Mouse (Mus musculus) heart, adult 11 months (tissue): ENCODE results near the gene Gm20388.

Experiments used
- DNase-seq: peaks from one replicate; pipeline ENCODE4 v3.0.0; 2022

Gm20388 gene

DNA sequence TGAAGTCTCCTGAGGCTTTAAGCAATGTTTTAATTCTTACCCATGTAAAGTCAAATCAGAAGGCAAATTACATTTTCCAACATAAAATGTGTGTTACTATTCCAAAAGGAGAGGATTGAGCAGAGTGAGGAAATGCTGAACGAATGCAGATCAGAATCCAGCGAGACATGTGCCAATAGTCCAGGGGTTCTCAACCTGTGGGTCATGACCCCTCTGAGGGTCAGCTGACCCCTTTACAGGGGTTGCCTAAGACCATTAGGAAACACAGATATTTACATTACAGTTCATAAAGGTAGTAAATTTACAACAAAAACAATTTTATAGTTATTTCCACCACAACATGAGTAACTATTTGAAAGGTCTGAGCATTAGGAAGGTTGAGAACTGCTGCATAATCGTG, 2480.1 kb downstream of the Gm20388 start:
- DNase-seq, result no peak

DNA sequence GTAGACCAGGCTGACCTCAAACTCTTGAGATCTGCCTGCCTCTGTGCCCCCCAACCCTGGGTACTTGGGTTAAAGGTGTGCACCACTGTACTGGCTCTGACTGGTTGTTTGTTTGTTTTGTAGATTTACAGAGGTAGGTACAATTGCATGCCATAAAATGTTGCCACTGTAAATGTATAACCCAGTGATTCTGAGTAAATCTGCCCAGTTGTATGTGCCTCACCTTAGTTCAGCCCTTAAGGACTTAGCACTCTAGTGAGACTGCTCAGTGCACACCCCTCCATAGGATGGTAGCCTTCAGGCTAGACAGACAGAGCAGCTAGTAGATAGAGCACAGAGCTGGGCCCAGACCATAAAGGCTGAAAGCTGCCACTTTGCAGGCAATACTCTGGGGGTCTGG, 2483.1 kb downstream of the Gm20388 start:
- DNase-seq, result no peak

DNA sequence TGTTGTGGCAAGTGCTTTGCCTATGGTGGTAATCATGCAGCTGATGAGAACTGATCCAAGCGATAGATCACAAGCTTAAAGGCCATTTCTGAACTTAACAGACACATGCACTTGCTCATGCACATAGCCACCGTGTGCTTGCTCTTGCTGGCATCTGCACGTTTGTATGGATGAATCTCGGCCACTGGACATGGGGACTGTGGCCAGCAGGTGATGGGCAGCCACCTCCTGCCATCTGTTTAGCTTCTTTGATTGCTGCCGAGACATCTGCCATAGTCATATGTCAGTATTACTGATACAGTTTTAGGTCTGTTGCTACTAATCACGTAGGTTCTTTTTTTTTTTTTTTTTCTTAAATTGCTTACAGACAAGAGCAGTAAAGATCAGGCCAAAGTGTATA, 2484.7 kb downstream of the Gm20388 start:
- DNase-seq, result no peak

DNA sequence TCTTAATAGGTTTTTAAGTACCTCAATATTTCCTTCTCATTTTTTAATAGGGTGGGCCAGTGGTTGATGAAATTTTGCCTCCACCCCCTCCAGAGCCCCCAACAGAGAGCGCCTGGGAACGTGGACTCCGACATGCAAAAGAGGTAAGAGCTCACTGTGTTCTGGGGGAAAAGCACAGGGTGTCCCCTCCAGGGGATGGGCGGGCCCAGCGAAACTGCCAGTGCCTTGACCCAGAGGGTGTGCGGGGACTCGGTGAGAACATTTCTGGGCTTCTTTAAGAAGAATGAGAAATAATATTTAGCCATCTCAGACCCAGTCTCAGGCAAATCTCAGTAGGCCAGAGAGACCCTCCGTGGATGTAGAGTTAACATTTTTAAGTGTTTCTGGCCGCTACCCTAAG, 2487.5 kb downstream of the Gm20388 start:
- DNase-seq, result no peak

DNA sequence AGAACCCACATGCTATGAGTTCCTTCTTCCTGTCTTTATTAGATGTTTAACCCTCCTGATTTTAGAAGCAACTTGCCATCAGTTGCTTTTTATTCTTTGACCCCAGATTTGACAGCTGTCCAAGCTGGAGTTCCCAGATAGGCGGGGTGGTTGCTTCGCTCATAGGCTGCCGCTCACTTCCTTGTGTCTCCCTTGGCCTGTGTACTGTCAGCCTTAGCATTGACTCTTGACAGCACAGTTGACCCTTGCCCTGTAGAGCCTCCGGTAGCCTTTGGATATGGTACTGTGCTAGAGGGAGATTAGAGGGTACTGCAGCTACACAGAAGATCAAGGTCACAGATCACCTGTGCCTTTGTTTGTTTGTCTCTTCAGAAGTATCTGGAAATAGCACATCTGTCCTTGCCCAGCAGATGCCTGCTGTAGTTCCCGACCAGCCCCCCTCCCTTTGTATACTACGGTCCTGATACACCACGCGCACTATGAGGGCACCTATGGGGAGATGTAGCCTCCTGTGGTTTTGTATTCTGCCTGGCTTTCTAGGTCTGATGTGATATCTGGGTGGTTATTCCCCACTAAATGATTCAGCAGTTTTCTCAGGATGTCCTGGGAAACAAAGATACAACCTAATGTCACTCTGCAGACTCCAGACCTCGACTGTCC, 2494.6 kb downstream of the Gm20388 start:
- DNase-seq, result no peak

DNA sequence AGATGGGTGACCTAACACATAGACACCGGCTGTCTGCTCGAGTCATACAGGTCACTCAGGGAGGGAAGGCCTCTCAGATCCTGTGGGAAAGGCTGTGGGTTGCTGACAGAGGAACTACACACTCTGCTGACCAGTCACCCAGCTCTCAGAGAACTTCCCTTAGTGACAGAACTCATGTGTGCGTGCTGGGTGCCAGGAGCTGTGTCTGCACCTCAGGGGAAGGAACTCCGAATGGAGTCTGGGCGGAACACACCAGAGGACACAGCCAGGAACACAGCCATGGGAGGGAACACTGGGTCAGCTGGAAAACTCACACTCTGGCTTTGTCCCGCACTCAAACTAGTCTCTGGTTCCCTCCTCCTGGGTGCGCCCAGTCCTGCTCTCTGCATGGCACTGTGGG, 2497.0 kb downstream of the Gm20388 start:
- DNase-seq, result peak; percentile 95

DNA sequence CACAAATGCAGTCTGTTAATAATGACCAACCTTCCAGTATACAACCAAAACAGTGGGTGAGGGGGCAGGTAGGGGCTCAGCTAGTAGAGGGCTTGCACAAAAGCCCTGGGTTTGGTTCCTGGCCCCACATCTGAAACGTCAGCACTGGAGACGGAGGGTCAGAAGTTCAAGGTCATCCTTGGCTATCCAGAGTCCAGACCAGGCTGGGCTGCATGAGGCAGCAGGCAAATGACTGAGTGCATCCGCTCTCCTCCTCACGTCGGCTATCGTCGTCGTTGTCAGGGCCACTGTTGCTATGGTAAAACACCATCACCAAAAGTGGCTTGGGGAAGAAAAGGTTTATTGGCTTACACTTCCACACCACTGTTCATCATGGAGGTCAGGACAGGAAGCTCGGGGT, 2503.7 kb downstream of the Gm20388 start:
- no peak for DNase-seq

DNA sequence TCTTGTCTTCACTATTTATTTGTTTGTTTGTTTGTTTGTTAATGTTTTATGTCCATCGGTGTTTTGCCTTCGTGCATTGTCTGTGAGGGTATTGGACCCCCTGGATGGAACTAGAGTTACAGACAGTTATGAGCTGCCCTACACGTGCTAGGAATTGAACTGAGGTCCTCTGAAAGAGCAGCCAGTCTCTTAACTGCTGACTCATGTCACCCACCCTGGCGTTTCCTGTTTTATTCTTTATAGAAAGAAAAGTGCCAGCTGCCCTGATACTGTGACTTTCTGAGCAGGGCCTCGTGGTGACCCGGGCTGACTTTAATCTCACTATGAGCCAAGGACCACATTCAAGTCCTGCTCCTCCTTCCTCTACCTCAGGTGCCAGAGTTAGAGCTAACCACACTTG, 2504.9 kb downstream of the Gm20388 start:
- DNase-seq, result no peak

DNA sequence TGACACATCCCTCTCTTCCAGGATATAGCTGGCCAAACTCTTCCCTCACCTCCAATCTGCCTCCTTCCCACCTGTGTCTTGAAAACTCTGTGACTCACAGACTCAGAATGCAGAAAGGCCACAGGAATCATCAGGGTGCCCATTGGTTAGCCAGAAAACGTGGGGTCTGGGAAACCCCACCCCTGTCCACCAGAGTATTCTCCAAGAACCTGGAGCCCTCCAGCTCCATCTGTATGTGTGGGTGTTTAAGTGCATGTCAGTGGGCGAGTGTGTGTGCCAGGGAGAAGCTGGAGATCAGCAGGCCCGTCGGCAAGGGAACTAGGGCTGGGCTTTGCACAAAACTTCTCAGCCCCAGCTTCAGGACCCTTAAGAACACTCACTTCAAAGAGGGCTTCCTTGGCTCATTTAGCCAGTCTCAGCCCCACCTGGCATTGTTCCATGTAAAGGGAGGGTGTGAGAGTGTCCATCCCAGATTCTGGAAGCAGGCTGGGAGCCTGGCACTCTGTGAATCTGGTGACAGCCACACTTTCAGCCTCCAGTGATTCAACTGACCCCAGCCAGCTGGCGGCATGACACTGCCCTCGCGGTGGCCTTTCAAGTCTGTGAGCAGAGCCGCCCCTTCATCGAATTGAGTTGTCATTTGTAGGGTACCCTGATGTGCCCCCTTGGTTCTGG, 2509.4 kb downstream of the Gm20388 start:
- no peak for DNase-seq

DNA sequence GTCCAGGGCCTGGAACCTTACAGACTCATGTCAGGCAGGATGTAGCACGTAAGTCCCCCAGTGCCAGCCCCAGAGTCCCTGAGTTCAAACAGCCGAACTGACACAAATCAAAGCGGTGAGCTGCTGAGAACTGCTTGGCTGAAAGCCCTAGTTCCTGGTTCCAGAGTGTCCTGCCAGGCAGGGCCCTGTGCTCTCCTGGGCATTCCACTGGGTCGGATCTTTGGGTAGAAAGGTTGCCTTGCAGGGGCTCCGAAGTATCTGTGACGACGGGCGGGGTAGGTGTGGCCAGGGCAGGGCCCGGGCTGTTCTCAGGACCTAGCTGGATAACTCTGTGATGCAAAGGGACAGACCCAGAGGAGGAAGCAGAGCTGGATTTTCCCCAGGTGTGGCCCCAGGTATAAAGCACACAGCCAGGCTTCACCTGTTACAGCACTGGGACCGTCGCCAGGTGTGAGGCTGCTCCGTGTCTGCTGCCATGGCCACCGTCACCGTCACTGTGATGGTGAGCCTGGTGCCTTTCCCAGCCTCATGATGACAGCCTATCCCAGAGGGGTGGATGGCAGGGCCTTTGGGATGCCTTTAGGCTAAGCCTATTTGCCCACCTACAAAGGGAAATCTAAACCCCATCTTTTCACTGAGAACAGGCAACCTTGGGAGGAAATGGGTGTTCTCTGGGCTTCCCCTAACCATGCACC, 2510.9 kb downstream of the Gm20388 start, which contains the start of gene Il17c:
Gene Il17c, plus strand, starts transcription at position 645 of the 695 bp plus-strand sequence.
- no peak for DNase-seq

DNA sequence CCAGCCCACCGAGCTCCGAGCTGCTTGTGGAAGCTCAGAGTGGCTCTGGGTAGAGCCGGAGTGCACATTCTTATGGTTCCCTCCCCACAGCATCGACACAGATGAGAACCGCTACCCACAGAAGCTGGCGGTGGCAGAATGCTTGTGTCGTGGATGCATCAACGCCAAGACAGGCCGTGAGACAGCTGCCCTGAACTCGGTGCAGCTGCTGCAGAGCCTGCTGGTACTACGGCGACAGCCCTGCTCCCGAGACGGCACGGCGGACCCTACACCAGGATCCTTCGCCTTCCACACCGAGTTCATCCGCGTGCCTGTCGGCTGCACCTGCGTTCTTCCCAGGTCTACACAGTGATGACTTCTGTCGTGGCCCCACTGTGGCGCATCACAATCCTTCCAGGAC, 2512.6 kb downstream of the Gm20388 start:
- no peak for DNase-seq

DNA sequence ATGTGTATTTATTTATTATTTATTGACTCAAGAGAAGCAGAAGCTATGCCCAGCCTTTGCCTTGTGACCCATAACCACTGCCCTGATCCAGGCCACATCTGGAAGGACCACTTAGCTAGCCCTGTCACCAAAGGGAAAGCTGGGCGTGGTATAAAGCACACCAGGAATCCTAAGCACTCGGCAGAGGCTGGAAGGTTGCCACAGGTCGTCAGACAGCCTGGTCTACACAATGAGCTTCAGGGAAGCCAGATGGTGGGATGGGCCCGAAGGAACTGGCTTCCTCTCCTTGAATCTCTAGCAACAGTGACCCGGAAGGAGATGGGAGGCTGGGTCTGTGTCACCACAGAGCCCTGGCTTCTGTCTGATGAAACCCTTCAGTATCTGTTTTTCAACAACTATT, 2513.0 kb downstream of the Gm20388 start:
- DNase-seq, result peak; percentile 98

DNA sequence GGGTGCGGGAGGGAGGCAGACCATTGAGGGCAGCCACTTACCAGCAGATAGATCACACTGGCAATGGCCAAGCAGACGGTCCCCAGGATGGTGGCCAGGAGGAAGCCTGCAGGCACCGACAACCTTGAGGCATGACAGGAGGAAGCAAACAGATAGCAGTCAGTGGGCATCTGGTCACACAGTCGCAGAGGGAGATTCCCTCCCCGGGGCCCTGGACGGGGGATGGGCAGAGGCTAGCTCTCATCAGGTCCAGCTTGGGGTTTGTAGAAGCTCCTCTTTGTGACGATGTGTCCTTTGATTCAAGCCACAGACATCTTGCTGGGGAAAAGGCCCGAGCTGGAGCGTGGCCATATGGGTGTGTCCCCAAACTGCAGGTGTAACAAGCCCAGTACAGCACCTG, 2515.5 kb downstream of the Gm20388 start:
- peak; percentile 89 for DNase-seq

DNA sequence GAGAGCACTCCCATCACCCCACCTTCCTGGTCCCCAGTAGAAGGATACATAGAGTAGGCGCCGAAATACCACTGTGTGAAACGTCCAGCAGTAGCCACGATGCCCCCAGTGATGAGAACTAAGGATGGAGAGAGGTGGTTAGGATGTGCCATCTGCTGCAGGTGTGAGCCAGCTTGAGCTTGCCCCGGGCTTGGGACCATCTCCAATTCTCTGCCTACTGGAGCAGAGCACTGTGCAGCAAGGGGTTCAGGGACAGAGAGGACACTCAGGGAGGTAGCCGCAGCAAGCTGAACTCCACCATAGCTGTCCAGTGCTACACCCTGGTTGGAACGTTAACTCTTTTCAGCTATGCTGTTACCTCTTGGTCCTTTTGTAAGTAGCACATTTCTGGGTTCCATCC, 2517.0 kb downstream of the Gm20388 start:
- DNase-seq, result no peak

DNA sequence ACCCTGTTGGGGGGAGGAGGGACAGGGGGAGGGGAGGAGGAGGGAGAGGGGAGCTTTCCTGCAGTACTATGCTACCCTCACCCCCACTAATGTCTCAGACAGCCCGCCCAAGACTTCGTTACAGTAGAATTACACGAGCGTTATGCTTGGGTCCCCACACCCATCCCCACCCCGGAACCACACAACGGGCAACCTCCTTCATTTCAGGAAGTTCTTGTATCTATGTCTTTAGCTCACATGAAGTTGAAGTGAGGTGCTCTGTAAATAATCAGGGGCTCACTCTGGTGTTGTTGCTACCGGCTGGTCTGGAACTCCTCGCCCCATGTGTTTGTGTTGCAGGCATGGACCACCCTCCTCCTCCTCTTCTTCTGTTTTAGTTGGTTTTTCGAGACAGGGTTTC, 2517.5 kb downstream of the Gm20388 start:
- no peak for DNase-seq

DNA sequence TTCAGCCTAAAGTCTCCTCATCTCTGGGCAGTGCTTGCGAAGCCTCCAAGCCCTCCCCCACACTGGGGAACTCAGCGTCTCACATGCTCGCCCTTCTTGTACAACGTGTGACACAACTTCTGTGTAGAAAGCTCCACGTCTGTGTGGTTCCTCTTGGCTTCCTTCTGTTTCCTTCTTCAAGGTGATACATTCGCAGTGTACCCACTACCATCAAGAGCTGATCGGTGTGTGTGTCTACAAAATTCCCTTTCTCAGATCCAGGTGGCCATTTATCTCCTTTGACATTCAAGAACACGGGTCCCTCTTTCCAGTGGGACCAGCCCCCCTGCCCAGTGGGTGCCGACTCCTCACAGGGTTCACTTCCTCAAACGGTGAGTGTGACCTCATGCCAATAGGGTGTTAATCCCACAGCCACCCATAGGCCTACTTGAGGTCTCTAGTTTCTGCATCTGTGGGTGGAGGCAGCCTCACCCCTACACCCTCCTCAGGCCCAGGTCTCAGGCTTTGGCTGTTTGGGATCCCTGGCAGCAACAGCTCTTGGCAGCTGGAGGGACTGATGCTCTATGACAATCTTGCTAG, 2519.5 kb downstream of the Gm20388 start:
- DNase-seq, result peak; percentile 98

DNA sequence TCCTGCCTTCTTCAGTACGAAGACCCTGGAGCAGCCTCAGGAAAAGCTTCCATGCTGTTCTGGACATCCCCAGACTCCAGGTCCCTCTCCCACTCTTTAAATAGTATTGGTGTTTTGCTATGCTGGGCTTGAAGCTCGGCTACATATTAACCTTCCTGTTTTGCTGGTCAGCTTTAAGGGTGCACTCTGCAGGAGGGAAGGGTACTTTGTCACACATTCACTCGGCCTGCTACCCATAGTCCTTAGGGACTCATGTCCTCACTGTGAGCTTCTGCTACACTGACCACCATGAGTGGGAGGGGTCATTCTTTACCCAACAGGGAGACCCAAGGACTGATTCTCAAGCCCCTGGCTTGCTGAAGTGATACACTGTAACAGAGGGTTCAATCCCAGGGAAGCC, 2520.0 kb downstream of the Gm20388 start:
- no peak for DNase-seq

DNA sequence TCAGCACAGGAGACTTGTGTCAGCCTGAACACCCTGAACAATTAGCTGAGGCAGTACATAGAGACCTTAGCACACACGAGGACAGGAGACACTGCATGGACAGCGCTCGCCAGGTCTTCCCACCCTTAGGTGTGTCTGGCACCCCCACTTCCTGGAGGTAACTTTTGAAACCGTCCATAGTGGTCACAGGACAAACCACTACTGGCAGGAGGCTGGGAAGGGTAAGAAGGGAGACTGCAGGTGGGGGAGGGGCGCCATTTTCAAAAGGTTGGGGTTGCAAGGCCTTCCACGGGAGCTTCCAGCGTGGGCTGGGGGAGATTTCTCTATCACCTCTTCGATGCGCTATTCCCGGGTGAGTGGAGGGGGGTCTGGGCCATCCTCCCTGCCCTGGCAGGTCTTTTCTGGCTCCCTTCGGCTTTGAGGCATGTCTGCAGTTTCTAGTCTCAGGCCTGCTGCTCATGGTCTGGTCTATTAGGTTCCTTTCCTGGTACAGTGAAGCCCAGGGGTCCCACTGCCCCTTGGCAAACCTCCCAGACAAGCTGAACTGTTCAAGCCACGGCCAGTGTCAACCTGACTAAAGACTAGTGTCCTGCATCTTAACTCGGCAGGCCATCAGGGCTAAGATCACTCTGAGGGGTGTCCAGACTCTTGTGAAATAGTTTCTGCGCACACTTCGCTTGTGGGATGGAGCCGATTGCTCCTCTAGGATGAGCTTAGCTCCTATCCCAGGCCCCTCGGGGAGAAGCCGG, 2521.2 kb downstream of the Gm20388 start:
- DNase-seq, result peak; percentile 94

DNA sequence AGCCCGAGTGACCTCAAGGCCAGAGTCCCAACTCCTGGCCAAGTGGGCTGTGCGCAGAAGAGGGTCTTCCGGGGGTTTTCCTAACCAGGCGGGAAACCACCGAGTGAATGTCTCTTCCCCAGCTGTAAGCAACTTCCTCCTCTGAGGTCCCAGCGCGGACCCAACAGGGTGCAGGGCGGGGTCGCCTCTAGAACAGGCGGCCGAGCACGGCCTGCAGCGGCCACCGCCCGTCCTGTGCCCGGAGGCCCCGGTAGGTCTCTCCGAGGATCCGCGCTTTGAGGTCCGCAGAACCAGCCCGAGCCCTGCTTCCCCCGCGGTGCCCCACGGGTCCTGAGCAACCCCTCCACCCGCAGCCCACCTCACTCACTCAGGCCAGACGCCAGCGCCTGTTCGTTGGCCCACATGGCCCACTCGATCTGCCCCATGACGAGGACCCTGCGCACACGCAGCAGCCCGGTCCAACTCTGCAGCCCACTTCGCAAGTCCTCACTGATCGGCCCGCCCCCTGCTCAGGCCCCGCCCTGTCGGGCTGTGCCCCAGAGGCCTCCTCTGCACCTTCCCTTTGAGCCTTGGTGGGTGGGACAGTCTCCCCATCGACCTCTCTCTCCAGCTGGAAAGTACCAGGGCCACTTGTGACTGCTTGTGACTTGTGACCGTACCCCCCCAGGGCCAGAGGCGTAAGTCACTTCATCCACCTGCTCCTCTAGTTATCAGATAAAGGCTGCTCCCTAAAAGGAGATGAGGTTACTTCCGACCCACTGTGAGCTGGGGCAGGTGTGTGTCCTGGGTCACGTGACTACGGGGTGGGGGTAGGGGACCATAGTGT, 2522.0 kb downstream of the Gm20388 start, which contains the start of gene Cyba:
Gene Cyba, minus strand, starts transcription at position 488 of the 826 bp plus-strand sequence.
- DNase-seq, result peak; percentile 99

DNA sequence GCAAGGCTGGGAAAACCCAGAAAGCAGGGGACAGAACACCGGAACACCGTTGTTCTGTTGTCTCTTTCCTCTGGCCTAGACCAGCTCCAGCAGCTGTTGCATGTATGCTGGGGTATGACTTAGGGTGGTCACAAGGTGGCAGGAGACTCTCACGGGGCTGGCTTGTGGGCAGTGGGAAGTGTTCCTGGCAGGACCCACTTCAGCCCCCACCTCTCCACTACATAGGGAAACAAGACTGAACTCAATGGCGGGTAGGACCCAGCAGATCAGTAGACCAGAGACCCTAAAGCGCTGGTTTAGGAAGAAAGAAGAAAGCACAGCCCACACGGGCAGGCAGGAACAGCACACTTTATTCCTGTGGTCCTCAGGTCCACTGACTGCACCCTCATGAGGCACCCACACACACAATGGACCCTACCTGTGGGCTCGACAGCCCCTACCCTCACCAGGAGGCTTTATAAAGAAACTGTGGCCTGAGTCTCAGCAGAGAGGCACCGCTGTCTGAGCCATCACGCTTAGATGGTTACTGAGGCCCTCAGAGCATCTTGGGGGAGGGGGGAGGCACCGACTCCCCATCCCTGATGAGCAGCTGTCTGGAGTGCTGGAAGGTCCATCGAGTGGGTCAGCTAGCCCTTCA, 2522.7 kb downstream of the Gm20388 start:
- DNase-seq, result peak; percentile 93

DNA sequence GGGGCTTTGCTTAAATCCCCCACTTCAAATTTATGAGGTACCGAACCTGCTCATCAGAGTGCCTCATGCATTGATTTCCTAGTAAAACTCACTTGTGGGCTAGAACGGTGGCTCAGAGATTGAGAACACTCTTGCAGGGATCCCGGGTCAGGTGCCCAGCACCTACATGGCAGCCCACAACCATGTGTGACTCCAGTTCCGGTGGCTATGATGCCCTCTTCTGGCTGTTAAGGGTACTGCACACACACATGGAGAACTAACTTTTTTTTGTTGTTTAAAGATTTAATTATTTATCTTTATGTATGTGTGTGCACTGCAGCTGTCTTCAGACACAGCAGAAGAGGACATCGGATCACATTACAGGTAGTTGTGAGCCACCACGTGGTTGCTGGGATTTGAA, 2524.7 kb downstream of the Gm20388 start:
- no peak for DNase-seq

DNA sequence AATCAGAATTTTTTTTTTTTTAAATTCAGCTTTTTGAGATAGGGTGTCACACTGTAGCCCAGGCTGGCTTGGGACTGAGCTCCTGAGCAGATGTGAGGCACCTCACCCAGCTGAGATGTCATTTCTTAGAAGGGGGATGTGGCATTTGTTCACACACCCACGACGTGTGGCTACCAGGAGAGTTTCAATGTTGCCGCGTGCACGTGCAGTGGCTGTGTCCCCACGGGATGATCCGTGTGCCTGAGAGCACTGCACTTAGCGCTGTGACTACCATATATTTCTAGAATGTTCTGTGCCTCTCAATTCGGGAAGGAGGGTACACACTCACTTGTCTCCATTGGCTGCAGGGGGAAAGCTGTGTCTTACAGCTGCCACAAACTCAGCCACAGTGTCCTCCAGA, 2525.5 kb downstream of the Gm20388 start:
- no peak for DNase-seq
